Mouse (Mus musculus) liver, adult 2 months (tissue): ENCODE measurements around the gene Cuedc1.

Source experiments
- CTCF ChIP-seq: fragments of 200-500 bp; IDR thresholded peaks from 2 replicates; pipeline ENCODE4 v1.5.1; 2011; ENCODE audit warnings: low read depth, low read length, control low read depth
- POLR2A ChIP-seq: fragments of 200-500 bp; IDR thresholded peaks from 2 replicates; pipeline ENCODE4 v1.6.1; 2011; ENCODE audit warnings: low read length, control low read depth; ENCODE audit not compliant: insufficient read depth; ENCODE audit errors: extremely low read depth

- TF ChIP-seq POLR2A (no peak), CTCF (no peak)
These were observed 143.8 kb downstream of the Cuedc1 start for GRCm38 (mm10) chr11:88241468-88242301.
